Mouse (Mus musculus): ENCODE results near the gene Miip. TPM values are rescaled to one million over a fixed set of nuclear protein-coding genes. Genes with fewer than 3 reads are reported as not detected.

The Miip gene
- total RNA-seq (2014; rRNA removed; ENCODE audit: low replicate concordance), result 24.0 and 73.6 TPM in 2 replicates
- polyA plus RNA-seq (2015; fragmentation: Nextera tagmentation; extraction: Ambion mirVana), result 18.0 and 19.2 TPM in 2 replicates

DNA sequence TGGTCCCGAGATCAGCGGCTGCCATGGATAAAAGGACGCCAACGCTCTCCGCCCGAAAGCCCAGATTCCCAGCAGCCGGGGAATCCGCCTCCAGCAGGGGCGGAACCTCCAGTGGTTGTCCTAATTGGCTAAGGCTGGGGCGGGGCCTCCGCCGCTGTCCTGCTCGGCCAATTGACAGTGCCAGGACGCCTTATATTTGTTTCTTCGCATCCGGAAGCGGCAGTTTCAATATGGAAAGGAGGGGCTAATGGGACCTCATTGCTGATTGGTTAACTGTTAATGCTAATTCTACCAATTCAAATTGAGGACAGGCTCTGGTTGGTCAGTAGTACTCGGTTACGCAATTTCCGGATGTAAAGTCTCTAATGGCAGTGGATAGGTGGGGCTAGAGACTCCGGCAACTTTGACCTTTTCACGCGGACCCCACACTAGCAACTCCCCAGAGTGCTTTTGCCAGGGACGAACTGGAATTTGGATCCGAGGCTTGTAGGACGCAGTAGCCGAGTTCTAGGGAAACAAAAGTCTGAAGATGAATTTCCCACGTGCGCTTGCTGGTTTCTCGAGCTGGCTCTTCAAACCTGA is at the start of gene Miip, which contains the start of gene Fv1:
Miip (minus strand) TSS at position 367 of the 582 bp plus-strand sequence.
Fv1 (plus strand) TSS at position 530 of the 582 bp plus-strand sequence.
- Histone ChIP-seq H3K4me3 (ENCODE audit: low read depth, low read length) (peak within 1 kb of the TSS; percentile 86), H3K36me3 (replicated peaks; ENCODE audit: control insufficient read depth, insufficient read depth, low read length) (peaks cover 38% of the 10 kb centered on the region), H3K27me3 (ENCODE audit: control insufficient read depth, insufficient read depth, low read length) (no peaks in the 10 kb centered on the region), H3K4me1 (ENCODE audit: control insufficient read depth, insufficient read depth) (peaks cover 24% of the 10 kb centered on the region), H3K9ac (replicated peaks; ENCODE audit: low read depth, low read length) (peak within 1 kb of the TSS; percentile 74), H3K27ac (ENCODE audit: low read depth) (peak within 1 kb of the TSS; percentile 90), H3K4me2 (ENCODE audit: low read depth, low read length) (peak within 1 kb of the TSS; percentile 84), H3K9me3 (replicated peaks; ENCODE audit: control insufficient read depth, low read length) (no peaks in the 10 kb centered on the region)
- ATAC-seq (ENCODE audit: insufficient read depth, low read depth), result peak; percentile 96
- DNase-seq (ENCODE audit: low spot score), result peak; percentile 100
- under 1% methylated on average over 30 of the region's 30 CpGs for WGBS
- peak; percentile 13 for TF ChIP-seq CTCF (IDR thresholded peaks at IDR 0.05; ENCODE audit: low read depth)
- TF ChIP-seq EP300 (IDR thresholded peaks at IDR 0.05; ENCODE audit: low read depth), result no peak; the same call in 1 of the 2 replicates

GRCm38 (mm10) chr4:147909486-147909885 is 40.9 kb upstream of the Miip start:
- TF ChIP-seq EP300 (IDR thresholded peaks at IDR 0.05; ENCODE audit: low read depth), result no peak
- TF ChIP-seq CTCF (IDR thresholded peaks at IDR 0.05; ENCODE audit: low read depth), result no peak
- peaks cover 6% of the 10 kb centered on the region; the same call in 1 of the 2 replicates for H3K4me1 ChIP-seq (ENCODE audit: control insufficient read depth, insufficient read depth)
- H3K27me3 ChIP-seq (ENCODE audit: control insufficient read depth, insufficient read depth, low read length), result no peaks in the 10 kb centered on the region
- no peaks in the 10 kb centered on the region for H3K9me3 ChIP-seq (replicated peaks; ENCODE audit: control insufficient read depth, low read length)
- peaks cover 35% of the 10 kb centered on the region for H3K36me3 ChIP-seq (replicated peaks; ENCODE audit: control insufficient read depth, insufficient read depth, low read length)
- no peak for DNase-seq (ENCODE audit: low spot score)
- 65% methylated on average over 5 of the region's 5 CpGs for WGBS
- no peak overlapping the region for H3K4me3 ChIP-seq (ENCODE audit: low read depth, low read length)
- H3K27ac ChIP-seq (ENCODE audit: low read depth), result peak overlapping the region; percentile 55; the same call in 1 of the 2 replicates
- ATAC-seq (ENCODE audit: insufficient read depth, low read depth), result peak; percentile 13; the same call in 1 of the 2 replicates
- H3K9ac ChIP-seq (replicated peaks; ENCODE audit: low read depth, low read length), result no peak overlapping the region
- H3K4me2 ChIP-seq (ENCODE audit: low read depth, low read length), result no peak overlapping the region

DNA sequence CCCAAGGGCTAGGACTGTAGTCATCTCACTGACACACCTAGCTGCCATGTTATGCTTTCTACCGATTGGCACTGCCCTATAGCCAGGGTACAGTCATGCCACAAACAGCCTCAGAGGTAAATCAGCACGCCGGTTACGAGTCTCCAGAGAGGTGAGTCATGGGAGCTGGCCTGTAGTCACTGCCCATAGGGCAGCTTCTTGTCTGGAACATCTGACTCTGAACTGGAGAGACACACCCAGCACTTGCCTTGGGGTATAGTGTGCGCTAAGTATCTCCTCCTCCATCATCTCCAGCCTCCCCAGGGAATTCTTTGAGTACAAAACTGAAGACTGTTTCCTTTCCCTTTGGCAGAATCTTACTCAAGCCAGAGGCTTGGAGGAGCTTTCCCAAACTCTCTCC is 37.6 kb upstream of the Miip start:
- Histone ChIP-seq H3K9ac (replicated peaks; ENCODE audit: low read depth, low read length) (no peak overlapping the region), H3K36me3 (replicated peaks; ENCODE audit: control insufficient read depth, insufficient read depth, low read length) (peaks cover 28% of the 10 kb centered on the region), H3K4me2 (ENCODE audit: low read depth, low read length) (no peak overlapping the region), H3K4me1 (ENCODE audit: control insufficient read depth, insufficient read depth) (peaks cover 14% of the 10 kb centered on the region), H3K27ac (ENCODE audit: low read depth) (peak overlapping the region; percentile 12; the same call in 1 of the 2 replicates), H3K9me3 (replicated peaks; ENCODE audit: control insufficient read depth, low read length) (no peaks in the 10 kb centered on the region), H3K4me3 (ENCODE audit: low read depth, low read length) (no peak overlapping the region), H3K27me3 (ENCODE audit: control insufficient read depth, insufficient read depth, low read length) (no peaks in the 10 kb centered on the region)
- WGBS, result 70% methylated on average over 5 of the region's 5 CpGs
- DNase-seq (ENCODE audit: low spot score) (no peak), ATAC-seq (ENCODE audit: insufficient read depth, low read depth) (no peak)
- TF ChIP-seq EP300 (IDR thresholded peaks at IDR 0.05; ENCODE audit: low read depth), result no peak
- no peak for TF ChIP-seq CTCF (IDR thresholded peaks at IDR 0.05; ENCODE audit: low read depth)

DNA sequence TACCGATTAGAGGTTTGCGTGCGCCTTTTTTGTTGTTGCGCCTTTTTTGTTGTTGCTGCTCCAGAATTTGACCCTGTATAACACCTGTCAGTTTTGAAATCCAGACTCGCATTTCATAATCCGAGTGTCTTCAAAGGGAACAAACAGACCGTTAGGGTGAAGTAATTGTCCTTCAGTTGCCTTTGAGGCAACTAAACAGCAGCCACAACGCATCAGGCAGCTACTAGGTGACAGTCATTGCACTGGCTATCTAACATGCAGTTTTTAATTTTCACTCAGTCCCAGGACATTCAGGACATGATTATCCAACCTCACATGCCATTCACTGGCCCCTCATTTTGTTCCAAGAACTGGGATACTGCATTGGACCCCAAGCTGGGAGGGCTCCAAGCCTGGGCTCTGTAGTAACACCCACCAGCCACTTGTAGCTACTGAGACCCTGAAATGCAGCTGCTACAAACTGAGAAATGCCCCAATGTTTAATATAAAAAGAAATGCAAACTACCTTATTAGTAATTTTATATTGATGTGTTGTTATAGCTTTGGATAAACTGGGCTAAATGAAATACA is 36.6 kb upstream of the Miip start:
- DNase-seq (ENCODE audit: low spot score), result no peak
- WGBS, result 0% methylated on average over 8 of the region's 8 CpGs
- Histone ChIP-seq H3K4me3 (ENCODE audit: low read depth, low read length) (peak overlapping the region; percentile 86), H3K4me1 (ENCODE audit: control insufficient read depth, insufficient read depth) (peaks cover 24% of the 10 kb centered on the region), H3K9ac (replicated peaks; ENCODE audit: low read depth, low read length) (peak overlapping the region; percentile 89), H3K27ac (ENCODE audit: low read depth) (peak overlapping the region; percentile 90), H3K36me3 (replicated peaks; ENCODE audit: control insufficient read depth, insufficient read depth, low read length) (peaks cover 17% of the 10 kb centered on the region), H3K27me3 (ENCODE audit: control insufficient read depth, insufficient read depth, low read length) (no peaks in the 10 kb centered on the region), H3K4me2 (ENCODE audit: low read depth, low read length) (peak overlapping the region; percentile 64), H3K9me3 (replicated peaks; ENCODE audit: control insufficient read depth, low read length) (no peaks in the 10 kb centered on the region)
- TF ChIP-seq EP300 (IDR thresholded peaks at IDR 0.05; ENCODE audit: low read depth) (0 out of 2 replicates have a peak, but pooled peaks have one; percentile 15), CTCF (IDR thresholded peaks at IDR 0.05; ENCODE audit: low read depth) (no peak)
- peak; percentile 37 for ATAC-seq (ENCODE audit: insufficient read depth, low read depth)

DNA sequence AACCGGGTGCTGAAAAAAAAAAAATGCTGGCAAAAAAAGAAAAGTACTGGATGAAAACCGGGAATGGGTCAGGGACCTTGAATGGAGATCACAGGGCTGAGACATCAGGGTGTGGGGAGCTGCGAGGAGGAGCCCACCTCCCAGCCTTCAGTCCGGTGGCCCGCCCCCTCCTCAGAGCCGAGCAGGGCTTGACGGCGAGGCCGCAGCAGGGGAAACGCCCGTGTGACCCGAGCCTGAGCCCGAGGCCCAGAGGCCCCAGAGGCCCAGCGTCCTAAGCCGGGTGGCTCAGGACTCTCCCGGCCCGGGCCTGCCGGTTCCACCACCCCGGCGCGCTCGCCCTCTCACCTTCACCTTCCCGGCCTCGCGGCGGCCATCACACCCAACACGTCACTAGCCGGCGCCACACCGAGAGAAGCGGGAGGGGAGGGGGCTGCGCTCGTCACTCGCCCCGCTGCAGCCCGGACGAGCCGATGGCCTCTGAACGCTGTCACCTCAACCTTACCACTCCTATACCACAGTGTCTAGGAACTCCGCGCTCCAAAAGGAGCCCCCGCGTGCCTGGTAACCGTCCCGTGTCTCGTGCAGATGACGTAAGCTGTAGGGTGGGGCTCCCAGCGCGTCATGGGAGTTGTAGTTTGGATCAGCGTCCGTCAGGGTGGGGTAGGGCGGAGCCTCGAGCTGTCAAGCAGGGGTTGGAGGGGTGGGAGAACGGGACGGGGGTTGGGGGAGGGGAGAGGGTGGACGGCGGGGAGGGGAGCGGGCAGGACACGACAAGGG is 35.9 kb upstream of the Miip start, which contains the start of gene Mfn2:
Mfn2 (minus strand) TSS at position 392 of the 777 bp plus-strand sequence.
- no peak; the same call in 1 of the 2 replicates for TF ChIP-seq CTCF (IDR thresholded peaks at IDR 0.05; ENCODE audit: low read depth)
- 0 out of 2 replicates have a peak, but pooled peaks have one; percentile 19 for TF ChIP-seq EP300 (IDR thresholded peaks at IDR 0.05; ENCODE audit: low read depth)
- no peaks in the 10 kb centered on the region for H3K27me3 ChIP-seq (ENCODE audit: control insufficient read depth, insufficient read depth, low read length)
- DNase-seq (ENCODE audit: low spot score), result peak; percentile 93
- peak within 1 kb of the TSS; percentile 89 for H3K9ac ChIP-seq (replicated peaks; ENCODE audit: low read depth, low read length)
- peaks cover 21% of the 10 kb centered on the region for H3K36me3 ChIP-seq (replicated peaks; ENCODE audit: control insufficient read depth, insufficient read depth, low read length)
- peak within 1 kb of the TSS; percentile 86 for H3K4me3 ChIP-seq (ENCODE audit: low read depth, low read length)
- peak within 1 kb of the TSS; percentile 90 for H3K27ac ChIP-seq (ENCODE audit: low read depth)
- ATAC-seq (ENCODE audit: insufficient read depth, low read depth), result peak; percentile 90
- peaks cover 31% of the 10 kb centered on the region for H3K4me1 ChIP-seq (ENCODE audit: control insufficient read depth, insufficient read depth)
- H3K9me3 ChIP-seq (replicated peaks; ENCODE audit: control insufficient read depth, low read length), result no peaks in the 10 kb centered on the region
- peak within 1 kb of the TSS; percentile 64 for H3K4me2 ChIP-seq (ENCODE audit: low read depth, low read length)
- under 1% methylated on average over 56 of the region's 59 CpGs for WGBS

All from heart, postnatal 0 days (tissue).